Mouse (Mus musculus): ENCODE results near the gene Bcl11a. TPM values are rescaled to one million over a fixed set of nuclear protein-coding genes. Genes with fewer than 3 reads are reported as not detected.

Gene Bcl11a
- polyA plus RNA-seq, 1 experiment = 7.6 TPM

- no peak for TF ChIP-seq POLR2A (IDR thresholded peaks at IDR 0.05; ENCODE audit: low read depth, low read length)
- no peak for TF ChIP-seq CTCF (IDR thresholded peaks at IDR 0.05; ENCODE audit: borderline replicate concordance, insufficient read depth, low read length)
- Histone ChIP-seq H3K4me1 (ENCODE audit: control insufficient read depth, insufficient read depth, low read length) (no peaks in the 10 kb centered on the region; the same call in 1 of the 2 replicates), H3K27ac (ENCODE audit: insufficient read depth, low read length) (no peak overlapping the region), H3K4me3 (ENCODE audit: insufficient read depth, low read length) (no peak overlapping the region)
These were observed 31.5 kb downstream of the Bcl11a start for GRCm38 (mm10) chr11:24109388-24109787.

DNA sequence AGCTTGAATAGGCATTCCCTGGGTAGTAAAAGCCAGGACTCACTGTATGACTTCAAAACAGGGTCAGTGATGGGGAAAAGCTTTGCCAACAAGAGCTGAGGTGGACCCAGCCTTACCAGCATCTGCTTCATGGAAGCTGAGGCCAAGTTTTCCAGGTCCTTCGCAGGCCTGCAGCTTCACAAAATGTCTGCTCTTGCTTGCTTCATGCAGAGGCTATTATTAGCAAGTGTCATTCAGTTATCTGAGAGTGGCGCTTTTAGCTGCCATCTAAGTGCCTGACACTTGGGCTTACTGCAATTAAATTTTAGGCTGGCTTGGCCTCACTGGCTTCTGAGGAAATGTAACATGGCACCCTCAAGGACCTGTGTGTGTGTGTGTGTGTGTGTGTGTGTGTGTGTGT, 32.3 kb downstream of the Bcl11a start:
- peaks cover 3% of the 10 kb centered on the region; the same call in 1 of the 2 replicates for H3K4me1 ChIP-seq (ENCODE audit: control insufficient read depth, insufficient read depth, low read length)
- no peak overlapping the region for H3K27ac ChIP-seq (ENCODE audit: insufficient read depth, low read length)
- no peak overlapping the region for H3K4me3 ChIP-seq (ENCODE audit: insufficient read depth, low read length)
- TF ChIP-seq CTCF (IDR thresholded peaks at IDR 0.05; ENCODE audit: borderline replicate concordance, insufficient read depth, low read length) (no peak), POLR2A (IDR thresholded peaks at IDR 0.05; ENCODE audit: low read depth, low read length) (no peak)

DNA sequence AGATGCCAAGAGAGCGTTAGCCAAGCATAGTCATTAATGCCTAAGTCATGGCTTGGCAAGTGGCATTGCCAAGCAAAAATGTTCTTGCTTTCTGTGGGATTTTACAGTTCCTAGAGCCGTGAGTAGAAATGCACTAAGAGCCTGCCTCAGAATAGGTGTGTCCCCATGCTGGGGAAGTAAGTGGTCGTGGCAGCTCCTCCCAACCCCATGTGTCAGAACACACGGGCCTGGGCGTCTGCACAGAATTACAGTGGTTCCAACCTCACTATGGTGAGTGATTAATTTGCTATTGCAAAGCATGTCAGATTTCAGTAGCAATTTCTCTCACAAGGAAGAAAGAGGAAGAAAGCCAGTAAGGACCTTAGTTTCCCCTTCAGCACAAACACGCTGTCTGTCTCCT, 33.9 kb downstream of the Bcl11a start:
- H3K4me3 ChIP-seq (ENCODE audit: insufficient read depth, low read length) = no peak overlapping the region
- H3K4me1 ChIP-seq (ENCODE audit: control insufficient read depth, insufficient read depth, low read length) = peaks cover 6% of the 10 kb centered on the region; the same call in 1 of the 2 replicates
- H3K27ac ChIP-seq (ENCODE audit: insufficient read depth, low read length) = no peak overlapping the region

DNA sequence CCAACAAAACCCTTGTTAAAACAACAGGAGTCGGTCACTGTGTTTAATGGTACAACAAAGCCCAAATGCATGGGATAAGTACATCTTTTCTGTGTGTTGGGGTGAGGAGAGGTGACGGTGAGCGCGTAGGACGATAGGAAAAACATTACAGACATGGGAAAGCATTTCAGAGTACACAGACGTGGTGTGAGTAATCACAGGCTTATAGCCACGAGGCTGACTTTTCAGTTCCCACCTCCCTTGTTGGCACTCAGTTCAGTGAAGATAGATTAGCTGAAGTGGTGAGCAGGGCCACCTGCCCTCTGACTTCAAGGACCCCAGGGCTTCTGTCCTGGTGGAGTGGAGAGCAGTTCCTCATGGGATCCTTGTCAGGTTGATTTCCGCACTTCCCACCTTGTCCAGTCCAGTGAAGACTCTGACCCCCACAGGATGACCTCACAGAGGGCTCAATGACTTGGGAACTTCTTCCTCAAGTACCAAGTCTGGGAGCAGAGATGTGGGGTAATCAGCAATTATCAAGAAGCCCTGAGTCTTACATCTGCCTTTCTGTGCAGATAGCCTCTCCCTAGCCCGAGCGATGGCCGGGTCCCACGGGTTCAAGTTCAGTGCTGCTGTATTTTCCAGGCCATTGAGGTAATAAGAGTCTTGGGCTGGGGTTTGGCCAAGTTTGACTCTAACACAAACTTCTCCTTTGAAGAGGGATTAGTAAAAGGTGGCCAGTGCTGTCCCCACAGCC, 37.3 kb downstream of the Bcl11a start:
- peaks cover 6% of the 10 kb centered on the region; the same call in 1 of the 2 replicates for H3K4me1 ChIP-seq (ENCODE audit: control insufficient read depth, insufficient read depth, low read length)
- H3K4me3 ChIP-seq (ENCODE audit: insufficient read depth, low read length) = no peak overlapping the region
- TF ChIP-seq POLR2A (IDR thresholded peaks at IDR 0.05; ENCODE audit: low read depth, low read length) = no peak
- no peak for TF ChIP-seq CTCF (IDR thresholded peaks at IDR 0.05; ENCODE audit: borderline replicate concordance, insufficient read depth, low read length)
- H3K27ac ChIP-seq (ENCODE audit: insufficient read depth, low read length) = no peak overlapping the region

More for the DNA sequence above, 33.9 kb downstream of the Bcl11a start:
- TF ChIP-seq POLR2A (IDR thresholded peaks at IDR 0.05; ENCODE audit: low read depth, low read length) (no peak), CTCF (IDR thresholded peaks at IDR 0.05; ENCODE audit: borderline replicate concordance, insufficient read depth, low read length) (no peak)

DNA sequence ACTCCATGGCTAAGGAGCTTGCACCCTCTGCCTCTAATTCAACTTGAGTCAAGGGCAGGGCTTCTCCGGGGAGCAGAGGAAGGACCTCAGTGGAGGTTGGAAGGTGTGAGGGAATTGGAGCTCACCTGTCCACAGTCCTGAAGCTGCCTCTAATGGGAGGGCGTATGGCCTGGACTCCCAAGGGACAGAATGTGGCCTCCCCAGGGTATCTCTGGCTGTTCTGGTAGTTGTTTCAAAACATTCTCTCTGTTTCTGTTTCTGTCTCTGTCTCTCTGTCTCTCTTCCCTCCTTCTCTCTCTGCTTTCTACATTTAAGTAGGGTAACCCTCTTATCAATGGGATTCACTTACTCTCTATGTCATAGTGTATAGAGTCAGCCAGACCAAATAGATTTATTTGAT, 38.2 kb downstream of the Bcl11a start:
- no peak overlapping the region for H3K4me3 ChIP-seq (ENCODE audit: insufficient read depth, low read length)
- TF ChIP-seq POLR2A (IDR thresholded peaks at IDR 0.05; ENCODE audit: low read depth, low read length) = no peak
- no peak for TF ChIP-seq CTCF (IDR thresholded peaks at IDR 0.05; ENCODE audit: borderline replicate concordance, insufficient read depth, low read length)
- H3K27ac ChIP-seq (ENCODE audit: insufficient read depth, low read length) = no peak overlapping the region
- peaks cover 6% of the 10 kb centered on the region; the same call in 1 of the 2 replicates for H3K4me1 ChIP-seq (ENCODE audit: control insufficient read depth, insufficient read depth, low read length)

DNA sequence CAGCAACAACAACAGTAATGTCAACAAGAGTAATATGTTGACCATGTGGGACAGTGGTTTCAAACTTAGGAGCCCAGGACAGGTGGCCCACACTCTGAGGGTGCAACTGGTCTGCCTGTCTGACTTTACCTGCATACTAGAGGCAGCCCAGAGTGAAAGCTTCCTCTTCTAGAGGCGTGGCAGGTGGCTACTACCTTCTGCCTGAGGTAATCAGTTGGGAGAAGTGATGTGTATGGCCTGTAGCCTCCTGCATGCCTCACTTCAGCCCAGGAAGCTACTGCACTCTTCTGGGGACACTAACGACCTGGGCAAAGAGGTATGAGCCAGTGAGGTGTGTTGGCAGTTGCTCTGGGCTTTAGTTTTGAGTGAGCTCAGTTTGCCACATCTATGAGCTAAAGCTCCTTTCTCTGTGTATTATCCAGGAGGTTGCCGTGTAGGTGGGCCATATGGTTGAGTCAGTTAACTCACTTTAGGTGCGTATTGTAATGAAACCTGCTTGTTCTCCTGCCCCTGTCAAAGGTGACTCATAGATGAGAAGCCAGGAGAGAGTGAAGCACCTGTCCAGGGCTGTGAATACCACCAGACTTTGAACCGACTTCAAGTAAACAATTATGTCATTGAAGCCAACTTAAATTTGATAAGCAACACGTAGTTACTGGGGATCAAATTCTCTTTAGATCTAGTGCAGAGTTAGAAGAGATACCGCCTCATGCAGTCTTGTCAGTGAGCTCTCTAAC, 38.9 kb downstream of the Bcl11a start:
- no peak for TF ChIP-seq POLR2A (IDR thresholded peaks at IDR 0.05; ENCODE audit: low read depth, low read length)
- no peak for TF ChIP-seq CTCF (IDR thresholded peaks at IDR 0.05; ENCODE audit: borderline replicate concordance, insufficient read depth, low read length)
- Histone ChIP-seq H3K27ac (ENCODE audit: insufficient read depth, low read length) (no peak overlapping the region), H3K4me1 (ENCODE audit: control insufficient read depth, insufficient read depth, low read length) (peaks cover 6% of the 10 kb centered on the region; the same call in 1 of the 2 replicates), H3K4me3 (ENCODE audit: insufficient read depth, low read length) (no peak overlapping the region)

DNA sequence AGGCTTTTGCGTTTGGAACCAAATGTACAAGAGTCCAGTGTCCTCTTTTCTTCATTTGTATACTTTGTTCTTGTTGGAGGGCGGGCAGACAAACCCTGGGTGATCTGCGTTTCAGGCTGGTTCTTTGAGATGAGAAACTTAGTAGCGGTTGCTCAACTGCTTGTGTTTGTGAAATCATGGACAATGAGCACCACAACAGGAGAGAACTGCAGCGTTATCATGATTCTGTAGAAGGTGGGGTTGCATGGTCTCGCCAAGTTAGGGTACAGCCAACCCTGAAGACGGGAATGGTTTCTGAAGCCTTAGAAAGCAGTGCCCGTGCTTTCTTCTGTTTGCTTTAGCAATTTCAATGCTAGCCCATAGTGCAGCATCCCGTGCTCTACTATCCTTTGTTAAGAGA, 43.3 kb downstream of the Bcl11a start:
- TF ChIP-seq CTCF (IDR thresholded peaks at IDR 0.05; ENCODE audit: borderline replicate concordance, insufficient read depth, low read length) (no peak), POLR2A (IDR thresholded peaks at IDR 0.05; ENCODE audit: low read depth, low read length) (no peak)
- H3K4me1 ChIP-seq (ENCODE audit: control insufficient read depth, insufficient read depth, low read length) = no peaks in the 10 kb centered on the region
- no peak overlapping the region for H3K27ac ChIP-seq (ENCODE audit: insufficient read depth, low read length)
- H3K4me3 ChIP-seq (ENCODE audit: insufficient read depth, low read length) = no peak overlapping the region

GRCm38 (mm10) chr11:24122899-24123298, 45.0 kb downstream of the Bcl11a start:
- TF ChIP-seq CTCF (IDR thresholded peaks at IDR 0.05; ENCODE audit: borderline replicate concordance, insufficient read depth, low read length) = no peak
- TF ChIP-seq POLR2A (IDR thresholded peaks at IDR 0.05; ENCODE audit: low read depth, low read length) = no peak
- Histone ChIP-seq H3K4me3 (ENCODE audit: insufficient read depth, low read length) (no peak overlapping the region), H3K4me1 (ENCODE audit: control insufficient read depth, insufficient read depth, low read length) (no peaks in the 10 kb centered on the region), H3K27ac (ENCODE audit: insufficient read depth, low read length) (no peak overlapping the region)

- Histone ChIP-seq H3K27ac (ENCODE audit: insufficient read depth, low read length) (no peak overlapping the region), H3K4me3 (ENCODE audit: insufficient read depth, low read length) (no peak overlapping the region), H3K4me1 (ENCODE audit: control insufficient read depth, insufficient read depth, low read length) (no peaks in the 10 kb centered on the region)
- no peak for TF ChIP-seq POLR2A (IDR thresholded peaks at IDR 0.05; ENCODE audit: low read depth, low read length)
- no peak for TF ChIP-seq CTCF (IDR thresholded peaks at IDR 0.05; ENCODE audit: borderline replicate concordance, insufficient read depth, low read length)
These were observed 46.1 kb downstream of the Bcl11a start for GRCm38 (mm10) chr11:24123991-24124390.

DNA sequence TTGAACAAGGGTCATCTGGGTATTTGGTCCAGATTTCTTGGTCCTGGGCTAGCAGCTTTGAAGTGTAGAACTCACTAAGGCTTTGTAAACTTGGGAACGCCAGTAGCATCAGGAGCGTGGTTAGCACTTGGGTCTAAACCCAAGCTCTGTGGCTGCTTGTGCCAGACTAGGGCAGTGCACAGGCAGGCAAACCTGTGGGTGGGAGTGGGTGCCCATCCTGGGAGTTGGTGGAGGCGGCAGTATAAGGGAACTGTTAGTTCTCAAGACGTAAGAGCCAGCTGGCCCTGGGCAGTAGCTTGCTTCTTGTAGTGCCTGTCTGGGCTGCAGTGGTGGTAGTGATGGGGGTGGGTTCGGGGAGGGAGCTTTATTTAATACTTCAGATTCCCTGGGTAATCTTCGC, 47.2 kb downstream of the Bcl11a start:
- TF ChIP-seq POLR2A (IDR thresholded peaks at IDR 0.05; ENCODE audit: low read depth, low read length) (no peak), CTCF (IDR thresholded peaks at IDR 0.05; ENCODE audit: borderline replicate concordance, insufficient read depth, low read length) (no peak)
- H3K27ac ChIP-seq (ENCODE audit: insufficient read depth, low read length) = no peak overlapping the region
- no peaks in the 10 kb centered on the region for H3K4me1 ChIP-seq (ENCODE audit: control insufficient read depth, insufficient read depth, low read length)
- no peak overlapping the region for H3K4me3 ChIP-seq (ENCODE audit: insufficient read depth, low read length)
